Mouse (Mus musculus): ENCODE measurements around the gene Armc7. TPM values are rescaled to one million over a fixed set of nuclear protein-coding genes. Genes with fewer than 3 reads are reported as not detected.

The Armc7 gene
- polyA plus RNA-seq, 1 experiment from 2014 or later, result 6.9 TPM

DNA sequence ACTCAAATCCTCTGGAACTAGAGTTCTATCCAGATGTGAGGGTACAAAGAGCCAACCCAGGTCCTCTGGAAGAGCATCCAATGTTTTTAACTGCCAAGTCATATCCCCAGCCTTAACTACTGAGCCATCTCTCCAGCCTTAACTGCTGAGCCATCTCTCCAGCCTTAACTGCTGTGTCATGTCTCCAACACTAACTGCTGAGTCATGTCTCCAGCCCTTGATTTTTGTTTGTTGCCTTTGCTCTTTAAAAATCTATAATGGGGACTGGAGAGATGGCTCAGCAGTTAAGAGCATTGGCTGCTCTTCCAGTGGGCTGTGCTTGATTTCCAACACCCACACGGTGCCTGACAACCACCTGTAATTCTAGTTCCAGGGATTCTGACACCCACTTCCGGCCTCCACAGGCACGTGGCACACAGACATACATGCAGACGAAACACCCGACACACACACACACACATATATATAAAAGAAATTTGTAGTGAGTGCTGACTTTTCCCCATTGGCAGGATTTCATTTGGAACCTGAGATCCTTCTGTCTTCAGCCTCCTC is 37.8 kb upstream of the Armc7 start:
- Histone ChIP-seq H3K9ac (ENCODE audit: low read length) (no peak overlapping the region), H3K9me3 (ENCODE audit: control insufficient read depth, low read length) (no peaks in the 10 kb centered on the region), H3K27ac (ENCODE audit: low read depth) (no peak overlapping the region), H3K4me2 (ENCODE audit: low read length) (no peak overlapping the region), H3K36me3 (ENCODE audit: control insufficient read depth, insufficient read depth, low read length) (peaks cover 2% of the 10 kb centered on the region; the same call in 1 of the 2 replicates), H3K4me1 (replicated peaks; ENCODE audit: control insufficient read depth, insufficient read depth, low read length) (0 out of 2 replicates have a peak, but pooled peaks cover 7% of the 10 kb centered on the region), H3K27me3 (replicated peaks; ENCODE audit: control insufficient read depth, insufficient read depth, low read length) (no peaks in the 10 kb centered on the region), H3K4me3 (ENCODE audit: low read depth, low read length) (no peak overlapping the region)
- DNase-seq (ENCODE audit: low spot score), result no peak
- no peak for ATAC-seq (replicated peaks; ENCODE audit: low FRiP score, low TSS enrichment, low read depth)
- 68% methylated on average over 5 of the region's 5 CpGs for WGBS

DNA sequence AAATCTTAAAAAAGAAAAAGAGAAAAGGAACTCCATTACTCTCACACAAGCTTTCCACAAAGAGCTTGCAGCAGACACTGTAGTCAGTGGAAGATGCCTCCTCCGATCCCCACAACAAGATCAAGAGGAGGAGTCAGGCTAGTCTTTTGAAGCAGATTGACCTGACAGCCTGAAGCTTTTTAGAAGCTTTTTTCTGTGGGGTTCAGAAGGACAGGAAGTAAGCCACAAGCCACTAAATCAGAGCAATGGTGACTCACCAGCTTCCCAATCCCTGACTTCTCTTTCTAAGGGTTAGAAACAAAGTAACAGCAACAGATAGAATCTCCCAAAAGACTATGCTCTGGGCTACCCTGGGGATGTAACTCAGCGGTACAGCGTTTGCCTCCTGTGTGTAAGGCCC is 36.1 kb upstream of the Armc7 start:
- no peak overlapping the region for H3K27ac ChIP-seq (ENCODE audit: low read depth)
- H3K9me3 ChIP-seq (ENCODE audit: control insufficient read depth, low read length), result no peaks in the 10 kb centered on the region
- ATAC-seq (replicated peaks; ENCODE audit: low FRiP score, low TSS enrichment, low read depth) (no peak), DNase-seq (ENCODE audit: low spot score) (no peak)
- WGBS, result 78% methylated on average over 3 of the region's 3 CpGs
- H3K36me3 ChIP-seq (ENCODE audit: control insufficient read depth, insufficient read depth, low read length), result no peaks in the 10 kb centered on the region
- no peak overlapping the region for H3K4me2 ChIP-seq (ENCODE audit: low read length)
- H3K4me1 ChIP-seq (replicated peaks; ENCODE audit: control insufficient read depth, insufficient read depth, low read length), result 0 out of 2 replicates have a peak, but pooled peaks cover 7% of the 10 kb centered on the region
- no peak overlapping the region for H3K4me3 ChIP-seq (ENCODE audit: low read depth, low read length)
- no peak overlapping the region for H3K9ac ChIP-seq (ENCODE audit: low read length)
- H3K27me3 ChIP-seq (replicated peaks; ENCODE audit: control insufficient read depth, insufficient read depth, low read length), result no peaks in the 10 kb centered on the region

DNA sequence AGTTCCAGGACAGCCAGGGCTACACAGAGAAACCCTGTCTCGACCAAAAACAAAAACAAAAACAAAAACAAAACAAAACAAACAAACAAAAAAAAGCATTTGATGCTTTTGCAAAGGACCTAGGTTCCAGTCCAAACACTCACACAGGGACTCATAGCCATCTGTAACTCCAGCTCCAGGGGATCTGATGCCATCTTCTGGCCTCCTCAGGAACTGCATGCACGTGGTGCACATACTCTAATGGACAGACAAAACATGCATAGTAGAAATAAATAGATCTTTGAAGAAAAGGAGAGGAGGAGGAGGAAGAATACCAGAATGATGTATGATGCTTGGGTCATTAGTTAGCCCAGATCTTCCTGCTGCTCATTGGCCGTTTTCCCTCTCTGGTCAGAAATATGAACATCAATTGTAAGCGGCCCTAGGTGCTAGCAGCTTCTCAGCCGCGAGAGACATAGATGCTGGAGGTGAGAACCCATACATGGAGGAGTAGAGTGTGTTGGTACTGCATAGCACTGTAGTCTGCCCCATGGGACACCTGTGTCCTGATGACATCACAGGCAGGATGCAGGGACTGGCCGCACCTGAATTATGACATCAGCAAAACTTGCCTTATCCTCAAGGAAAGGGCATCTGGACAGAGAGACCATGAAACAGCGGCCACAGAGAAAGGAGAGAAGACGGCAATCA is 35.4 kb upstream of the Armc7 start, which contains the start of gene Trim80:
Trim80 (plus strand) TSS at position 640 of the 690 bp plus-strand sequence.
- Histone ChIP-seq H3K4me3 (ENCODE audit: low read depth, low read length) (no peak within 1 kb of the TSS), H3K9me3 (ENCODE audit: control insufficient read depth, low read length) (no peaks in the 10 kb centered on the region), H3K9ac (ENCODE audit: low read length) (no peak within 1 kb of the TSS), H3K36me3 (ENCODE audit: control insufficient read depth, insufficient read depth, low read length) (no peaks in the 10 kb centered on the region), H3K4me1 (replicated peaks; ENCODE audit: control insufficient read depth, insufficient read depth, low read length) (0 out of 2 replicates have a peak, but pooled peaks cover 7% of the 10 kb centered on the region), H3K27ac (ENCODE audit: low read depth) (no peak within 1 kb of the TSS), H3K4me2 (ENCODE audit: low read length) (no peak within 1 kb of the TSS), H3K27me3 (replicated peaks; ENCODE audit: control insufficient read depth, insufficient read depth, low read length) (no peaks in the 10 kb centered on the region)
- WGBS, result 92% methylated on average over 9 of the region's 9 CpGs
- ATAC-seq (replicated peaks; ENCODE audit: low FRiP score, low TSS enrichment, low read depth), result no peak
- no peak for DNase-seq (ENCODE audit: low spot score)

DNA sequence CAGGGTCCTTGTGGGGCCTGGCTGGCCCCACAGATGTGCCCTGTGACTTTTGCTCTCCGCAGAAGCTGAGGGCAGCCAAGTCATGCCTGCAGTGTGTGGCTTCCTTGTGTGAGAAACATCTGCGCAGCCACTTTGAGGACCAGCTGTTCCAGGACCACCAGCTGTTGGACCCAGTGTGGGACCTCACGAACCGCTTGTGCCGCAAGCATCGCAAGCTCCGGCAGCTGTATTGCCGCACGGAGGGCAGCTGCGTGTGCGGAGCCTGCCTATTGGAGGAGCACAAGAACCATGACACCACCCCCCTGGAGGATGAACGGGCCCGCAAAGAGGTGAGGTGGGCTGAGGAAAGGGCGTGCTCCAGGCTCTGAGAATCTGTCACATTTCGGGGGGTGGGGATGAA is 34.0 kb upstream of the Armc7 start:
- WGBS, result 42% methylated on average over 15 of the region's 15 CpGs
- no peak overlapping the region for H3K9ac ChIP-seq (ENCODE audit: low read length)
- DNase-seq (ENCODE audit: low spot score) (no peak), ATAC-seq (replicated peaks; ENCODE audit: low FRiP score, low TSS enrichment, low read depth) (no peak)
- H3K9me3 ChIP-seq (ENCODE audit: control insufficient read depth, low read length), result no peaks in the 10 kb centered on the region
- H3K36me3 ChIP-seq (ENCODE audit: control insufficient read depth, insufficient read depth, low read length), result no peaks in the 10 kb centered on the region
- H3K27me3 ChIP-seq (replicated peaks; ENCODE audit: control insufficient read depth, insufficient read depth, low read length), result no peaks in the 10 kb centered on the region
- 0 out of 2 replicates have a peak, but pooled peaks cover 2% of the 10 kb centered on the region for H3K4me1 ChIP-seq (replicated peaks; ENCODE audit: control insufficient read depth, insufficient read depth, low read length)
- no peak overlapping the region for H3K4me2 ChIP-seq (ENCODE audit: low read length)
- H3K27ac ChIP-seq (ENCODE audit: low read depth), result no peak overlapping the region
- H3K4me3 ChIP-seq (ENCODE audit: low read depth, low read length), result no peak overlapping the region

DNA sequence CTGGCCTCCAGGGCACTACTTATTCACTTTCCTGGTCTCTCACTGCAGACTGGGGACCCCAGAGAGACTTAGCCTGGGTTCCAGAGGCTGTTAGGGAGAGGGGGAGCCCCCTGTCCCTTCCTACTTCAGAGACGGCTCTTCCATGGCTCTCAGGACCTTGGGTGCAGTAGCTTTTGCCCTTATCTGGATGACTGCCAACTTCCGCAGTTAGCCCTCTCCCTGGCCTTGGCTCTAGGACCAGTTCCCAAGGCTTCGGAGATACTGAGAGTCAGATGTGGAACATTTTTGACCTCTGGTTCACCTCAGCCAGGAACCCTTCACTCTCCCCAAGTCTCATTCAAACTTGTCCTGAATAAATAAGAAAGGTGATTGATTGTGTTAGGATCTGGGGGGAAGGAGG is 28.6 kb upstream of the Armc7 start:
- Histone ChIP-seq H3K9ac (ENCODE audit: low read length) (no peak overlapping the region), H3K4me2 (ENCODE audit: low read length) (no peak overlapping the region), H3K9me3 (ENCODE audit: control insufficient read depth, low read length) (no peaks in the 10 kb centered on the region), H3K4me3 (ENCODE audit: low read depth, low read length) (no peak overlapping the region), H3K27ac (ENCODE audit: low read depth) (no peak overlapping the region), H3K27me3 (replicated peaks; ENCODE audit: control insufficient read depth, insufficient read depth, low read length) (no peaks in the 10 kb centered on the region), H3K4me1 (replicated peaks; ENCODE audit: control insufficient read depth, insufficient read depth, low read length) (peaks cover 12% of the 10 kb centered on the region), H3K36me3 (ENCODE audit: control insufficient read depth, insufficient read depth, low read length) (no peaks in the 10 kb centered on the region)
- no peak for ATAC-seq (replicated peaks; ENCODE audit: low FRiP score, low TSS enrichment, low read depth)
- 41% methylated on average over 3 of the region's 3 CpGs for WGBS
- peak; percentile 51 for DNase-seq (ENCODE audit: low spot score)

DNA sequence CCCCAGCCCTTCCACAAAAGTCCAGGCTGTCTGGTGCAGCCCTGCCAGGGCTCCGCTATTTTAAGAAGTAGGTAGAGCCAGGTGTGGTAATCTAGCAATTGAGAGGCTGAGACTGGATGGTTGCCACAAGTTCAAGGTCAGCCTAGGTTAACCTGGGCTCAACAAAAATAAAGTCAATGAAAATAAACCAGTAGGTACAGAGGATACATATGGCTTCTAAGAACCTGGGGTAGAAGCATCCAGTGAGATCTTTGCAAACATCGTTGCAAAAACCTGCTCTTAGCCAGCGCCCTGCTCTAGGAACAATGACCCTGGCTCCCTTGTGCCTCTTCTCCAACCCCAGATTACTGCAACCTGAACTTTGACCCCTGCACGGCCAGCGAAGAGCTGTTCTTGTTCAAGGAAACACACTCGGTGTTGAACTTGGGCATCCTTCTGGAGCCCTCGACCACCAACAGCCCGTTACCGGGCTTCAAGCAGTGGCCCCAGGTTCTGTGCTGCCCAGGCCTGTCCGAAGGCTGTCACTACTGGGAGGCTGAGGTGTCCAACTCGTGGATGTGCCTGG is 28.1 kb upstream of the Armc7 start:
- Histone ChIP-seq H3K9me3 (ENCODE audit: control insufficient read depth, low read length) (no peaks in the 10 kb centered on the region), H3K36me3 (ENCODE audit: control insufficient read depth, insufficient read depth, low read length) (no peaks in the 10 kb centered on the region), H3K27ac (ENCODE audit: low read depth) (no peak overlapping the region), H3K4me3 (ENCODE audit: low read depth, low read length) (no peak overlapping the region), H3K9ac (ENCODE audit: low read length) (no peak overlapping the region), H3K4me2 (ENCODE audit: low read length) (no peak overlapping the region), H3K27me3 (replicated peaks; ENCODE audit: control insufficient read depth, insufficient read depth, low read length) (no peaks in the 10 kb centered on the region), H3K4me1 (replicated peaks; ENCODE audit: control insufficient read depth, insufficient read depth, low read length) (peaks cover 12% of the 10 kb centered on the region)
- no peak for ATAC-seq (replicated peaks; ENCODE audit: low FRiP score, low TSS enrichment, low read depth)
- 76% methylated on average over 11 of the region's 11 CpGs for WGBS
- DNase-seq (ENCODE audit: low spot score), result peak; percentile 48

DNA sequence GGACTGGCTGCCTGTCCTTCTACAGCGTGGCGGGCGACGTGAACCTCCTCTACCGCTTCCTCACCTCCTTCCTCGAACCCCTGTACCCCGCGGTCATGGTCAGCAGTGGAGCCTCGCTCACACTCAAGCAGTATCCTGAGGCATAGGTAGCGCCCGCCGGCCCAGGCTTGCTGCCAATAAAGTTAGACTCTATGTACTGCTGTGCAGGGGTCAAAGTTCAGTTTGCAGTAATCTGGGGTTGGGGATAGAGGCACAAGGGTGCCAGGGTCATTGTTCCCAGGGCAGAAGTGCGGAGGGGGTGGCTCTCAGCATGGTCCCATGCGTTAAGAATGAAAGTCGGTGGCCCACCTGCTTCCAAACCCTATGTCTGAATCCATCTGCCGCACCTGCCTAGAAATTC is 27.4 kb upstream of the Armc7 start:
- WGBS, result 83% methylated on average over 16 of the region's 16 CpGs
- H3K9ac ChIP-seq (ENCODE audit: low read length), result no peak overlapping the region
- no peaks in the 10 kb centered on the region for H3K27me3 ChIP-seq (replicated peaks; ENCODE audit: control insufficient read depth, insufficient read depth, low read length)
- no peaks in the 10 kb centered on the region for H3K9me3 ChIP-seq (ENCODE audit: control insufficient read depth, low read length)
- no peak overlapping the region for H3K27ac ChIP-seq (ENCODE audit: low read depth)
- H3K36me3 ChIP-seq (ENCODE audit: control insufficient read depth, insufficient read depth, low read length), result no peaks in the 10 kb centered on the region
- peak; percentile 46 for DNase-seq (ENCODE audit: low spot score)
- no peak overlapping the region for H3K4me3 ChIP-seq (ENCODE audit: low read depth, low read length)
- ATAC-seq (replicated peaks; ENCODE audit: low FRiP score, low TSS enrichment, low read depth), result no peak
- H3K4me2 ChIP-seq (ENCODE audit: low read length), result no peak overlapping the region
- peaks cover 12% of the 10 kb centered on the region for H3K4me1 ChIP-seq (replicated peaks; ENCODE audit: control insufficient read depth, insufficient read depth, low read length)

DNA sequence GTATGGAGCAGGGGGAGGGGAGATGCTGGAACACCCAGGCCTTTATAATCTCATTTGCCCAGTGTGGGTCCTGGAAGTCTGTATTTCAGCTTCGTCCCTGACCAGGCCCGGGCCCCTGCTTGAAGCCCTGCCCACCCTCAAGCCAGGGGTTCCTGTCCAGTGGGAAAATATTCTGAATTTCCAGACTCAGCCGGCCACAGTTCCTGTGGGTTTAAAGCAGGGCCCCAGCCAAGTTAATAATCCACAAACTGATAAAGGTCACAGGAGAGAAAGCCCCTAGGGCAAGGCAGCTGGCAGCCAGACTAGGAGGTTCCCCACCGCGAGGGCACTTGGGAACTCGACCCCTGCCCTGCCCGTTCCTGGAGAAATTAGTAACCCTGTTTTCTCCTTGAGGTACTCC is 26.5 kb upstream of the Armc7 start:
- no peaks in the 10 kb centered on the region for H3K36me3 ChIP-seq (ENCODE audit: control insufficient read depth, insufficient read depth, low read length)
- no peak overlapping the region for H3K4me2 ChIP-seq (ENCODE audit: low read length)
- H3K4me3 ChIP-seq (ENCODE audit: low read depth, low read length), result no peak overlapping the region
- DNase-seq (ENCODE audit: low spot score) (peak; percentile 49), ATAC-seq (replicated peaks; ENCODE audit: low FRiP score, low TSS enrichment, low read depth) (no peak)
- 58% methylated on average over 7 of the region's 7 CpGs for WGBS
- no peaks in the 10 kb centered on the region for H3K9me3 ChIP-seq (ENCODE audit: control insufficient read depth, low read length)
- peaks cover 12% of the 10 kb centered on the region for H3K4me1 ChIP-seq (replicated peaks; ENCODE audit: control insufficient read depth, insufficient read depth, low read length)
- peak overlapping the region; percentile 17; the same call in 1 of the 2 replicates for H3K27ac ChIP-seq (ENCODE audit: low read depth)
- H3K27me3 ChIP-seq (replicated peaks; ENCODE audit: control insufficient read depth, insufficient read depth, low read length), result no peaks in the 10 kb centered on the region
- no peak overlapping the region for H3K9ac ChIP-seq (ENCODE audit: low read length)

Data from intestine, embryonic 14.5 days (tissue).